Mouse (Mus musculus): Measurements from ENCODE around the gene Rmnd5a.

- TF ChIP-seq GATA1 (IDR thresholded peaks at IDR 0.05; ENCODE audit: borderline replicate concordance, low read length), result no peak
- TF ChIP-seq FLI1 (IDR thresholded peaks at IDR 0.05; ENCODE audit: low read length), result no peak
Observed at GRCm38 (mm10) chr6:71487966-71488365, 47.5 kb upstream of the Rmnd5a start.

Measured in megakaryocyte, embryonic 14.5 days (primary cell).